Mouse (Mus musculus) kidney, adult 2 months (tissue): ENCODE data around the gene 4930412O13Rik.

Experiments used
- CTCF ChIP-seq: fragments of 200-500 bp; conservative IDR thresholded peaks from 2 replicates; pipeline ENCODE4 v1.5.1; 2011; ENCODE audit warnings: low read depth, mild to moderate bottlenecking, control low read depth, low read length, moderate library complexity, mixed read lengths; ENCODE audit not compliant: insufficient read depth, insufficient read length
- POLR2A ChIP-seq: fragments of 200-500 bp; IDR thresholded peaks from one replicate; pipeline ENCODE4 v1.6.1; 2011; ENCODE audit warnings: low read depth, low read length, control low read depth

DNA sequence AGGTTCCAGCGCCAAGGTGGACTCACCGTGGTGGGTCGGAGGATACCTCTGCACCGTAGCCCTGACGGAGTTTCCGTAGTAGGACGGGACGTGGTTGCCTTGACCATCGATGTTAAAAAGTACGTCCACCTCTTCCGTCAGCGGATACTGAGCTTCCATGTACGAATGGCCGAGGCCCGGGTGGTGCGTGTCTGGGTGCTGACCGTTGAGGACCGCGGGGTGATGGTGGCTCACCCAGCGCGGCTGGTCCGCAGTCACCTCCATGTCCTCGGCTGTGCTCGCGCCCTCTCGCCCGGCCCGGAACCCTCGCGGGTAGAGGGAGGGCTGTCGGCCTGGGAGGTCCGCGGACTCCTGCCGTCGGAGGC, 3.7 kb upstream of the 4930412O13Rik start:
- no peak for TF ChIP-seq CTCF
- no peak for TF ChIP-seq POLR2A
